Mouse (Mus musculus) hindbrain, embryonic 13.5 days (tissue): ENCODE results near the gene Polr2a. TPM values are rescaled to one million over a fixed set of nuclear protein-coding genes. Genes with fewer than 3 reads are reported as not detected.

ENCODE experiments used
- ATAC-seq: fragments of 200-750 bp; cut with Nextera tagmentation; 2 replicates; pipeline ENCODE4 v1.8.0; 2017; ENCODE audit warnings: moderate TSS enrichment; ENCODE audit not compliant: low FRiP score
- H3K27ac ChIP-seq: fragments of 300-500 bp; sonication (generic); 2 replicates; pipeline ENCODE4 v1.5.1; 2015; ENCODE audit warnings: inconsistent platforms, mild to moderate bottlenecking, moderate library complexity
- H3K27me3 ChIP-seq: fragments of 300-500 bp; sonication (generic); 2 replicates; pipeline ENCODE4 v1.6.1; 2015; ENCODE audit warnings: mild to moderate bottlenecking, inconsistent platforms
- H3K36me3 ChIP-seq: fragments of 300-500 bp; sonication (generic); 2 replicates; pipeline ENCODE4 v1.6.1; 2015; ENCODE audit warnings: mild to moderate bottlenecking, inconsistent platforms
- H3K4me1 ChIP-seq: fragments of 300-500 bp; sonication (generic); replicated peaks from 2 replicates; pipeline ENCODE4 v1.6.1; 2015; ENCODE audit warnings: inconsistent platforms
- H3K4me2 ChIP-seq: fragments of 300-500 bp; sonication (generic); 2 replicates; pipeline ENCODE4 v1.6.1; 2015; ENCODE audit warnings: inconsistent platforms, mild to moderate bottlenecking, moderate library complexity
- H3K4me3 ChIP-seq: fragments of 300-500 bp; sonication (generic); 2 replicates; pipeline ENCODE4 v1.5.1; 2015; ENCODE audit warnings: mild to moderate bottlenecking, inconsistent platforms
- H3K9ac ChIP-seq: fragments of 300-500 bp; sonication (generic); 2 replicates; pipeline ENCODE4 v1.6.1; 2015; ENCODE audit warnings: mild to moderate bottlenecking, inconsistent platforms
- H3K9me3 ChIP-seq: fragments of 300-500 bp; sonication (generic); 2 replicates; pipeline ENCODE4 v1.6.1; 2016; ENCODE audit warnings: inconsistent platforms
- WGBS: fragments of 180-500 bp; shearing (Covaris S2); methylation state at CpG from one replicate; pipeline ENCODE4 v1.1.7; 2015; 5-methylcytosine and 5-hydroxymethylcytosine counted together
- polyA plus RNA-seq: library from polyadenylated mRNA; unstranded; fragments of >200 nt; fragmentation: Nextera tagmentation; extraction: Ambion mirVana; gene quantifications from 2 replicates; pipeline ENCODE4 v1.2.1, GENCODE M21; 2015

Polr2a gene
- polyA plus RNA-seq, 1 experiment from 2014 or later: 18.8 TPM

- Histone ChIP-seq H3K9ac (no peak overlapping the region), H3K27me3 (no peaks in the 10 kb centered on the region), H3K4me2 (no peak overlapping the region), H3K9me3 (no peaks in the 10 kb centered on the region), H3K4me1 (no peaks in the 10 kb centered on the region), H3K27ac (no peak overlapping the region), H3K36me3 (no peaks in the 10 kb centered on the region), H3K4me3 (no peak overlapping the region)
- no peak for ATAC-seq
- WGBS: 52% methylated on average over 2 of the region's 2 CpGs
Observed at GRCm38 (mm10) chr11:69723074-69723473, 35.4 kb downstream of the Polr2a start.

GRCm38 (mm10) chr11:69720852-69721251 lies 37.6 kb downstream of the Polr2a start:
- Histone ChIP-seq H3K4me2 (no peak overlapping the region), H3K4me1 (0 out of 2 replicates have a peak, but pooled peaks cover 2% of the 10 kb centered on the region), H3K9ac (no peak overlapping the region), H3K27ac (no peak overlapping the region), H3K36me3 (no peaks in the 10 kb centered on the region), H3K9me3 (no peaks in the 10 kb centered on the region), H3K4me3 (no peak overlapping the region), H3K27me3 (no peaks in the 10 kb centered on the region)
- WGBS: 82% methylated on average over 6 of the region's 6 CpGs
- ATAC-seq: no peak

GRCm38 (mm10) chr11:69719423-69719822 lies 39.0 kb downstream of the Polr2a start:
- ATAC-seq: no peak
- WGBS: 74% methylated on average over 6 of the region's 6 CpGs
- Histone ChIP-seq H3K4me3 (no peak overlapping the region), H3K9me3 (no peaks in the 10 kb centered on the region), H3K9ac (no peak overlapping the region), H3K27ac (no peak overlapping the region), H3K36me3 (no peaks in the 10 kb centered on the region), H3K4me1 (0 out of 2 replicates have a peak, but pooled peaks cover 3% of the 10 kb centered on the region), H3K4me2 (no peak overlapping the region), H3K27me3 (no peaks in the 10 kb centered on the region)

- H3K4me1 ChIP-seq: 0 out of 2 replicates have a peak, but pooled peaks cover 3% of the 10 kb centered on the region
- WGBS: 24% methylated on average over 15 of the region's 15 CpGs
- no peak overlapping the region for H3K4me2 ChIP-seq
- H3K27me3 ChIP-seq: no peaks in the 10 kb centered on the region
- peak overlapping the region; percentile 36; the same call in 1 of the 2 replicates for H3K9ac ChIP-seq
- no peak for ATAC-seq
- no peaks in the 10 kb centered on the region for H3K36me3 ChIP-seq
- H3K4me3 ChIP-seq: no peak overlapping the region
- H3K27ac ChIP-seq: no peak overlapping the region
- H3K9me3 ChIP-seq: no peaks in the 10 kb centered on the region
Observed at GRCm38 (mm10) chr11:69718661-69719060, 39.8 kb downstream of the Polr2a start.

GRCm38 (mm10) chr11:69716953-69717352 lies 41.5 kb downstream of the Polr2a start:
- WGBS: 71% methylated on average over 4 of the region's 4 CpGs
- H3K9me3 ChIP-seq: no peaks in the 10 kb centered on the region

GRCm38 (mm10) chr11:69715929-69716328 lies 42.5 kb downstream of the Polr2a start:
- no peak overlapping the region for H3K27ac ChIP-seq
- no peaks in the 10 kb centered on the region for H3K9me3 ChIP-seq
- ATAC-seq: no peak
- H3K4me1 ChIP-seq: 0 out of 2 replicates have a peak, but pooled peaks cover 3% of the 10 kb centered on the region
- H3K4me3 ChIP-seq: no peak overlapping the region
- no peaks in the 10 kb centered on the region for H3K27me3 ChIP-seq
- no peak overlapping the region for H3K4me2 ChIP-seq
- WGBS: 17% methylated on average over 5 of the region's 5 CpGs
- no peak overlapping the region for H3K9ac ChIP-seq
- H3K36me3 ChIP-seq: no peaks in the 10 kb centered on the region

More at GRCm38 (mm10) chr11:69716953-69717352, 41.5 kb downstream of the Polr2a start:
- Histone ChIP-seq H3K9ac (no peak overlapping the region), H3K4me2 (no peak overlapping the region), H3K4me1 (0 out of 2 replicates have a peak, but pooled peaks cover 3% of the 10 kb centered on the region), H3K36me3 (no peaks in the 10 kb centered on the region), H3K4me3 (no peak overlapping the region), H3K27ac (no peak overlapping the region), H3K27me3 (no peaks in the 10 kb centered on the region)
- no peak for ATAC-seq

- Histone ChIP-seq H3K27me3 (no peaks in the 10 kb centered on the region), H3K4me3 (no peak overlapping the region), H3K4me2 (no peak overlapping the region), H3K4me1 (0 out of 2 replicates have a peak, but pooled peaks cover 3% of the 10 kb centered on the region), H3K9ac (no peak overlapping the region), H3K9me3 (no peaks in the 10 kb centered on the region), H3K36me3 (no peaks in the 10 kb centered on the region), H3K27ac (no peak overlapping the region)
- 60% methylated on average over 9 of the region's 9 CpGs for WGBS
- no peak for ATAC-seq
Observed at GRCm38 (mm10) chr11:69715482-69715881, 43.0 kb downstream of the Polr2a start.

GRCm38 (mm10) chr11:69714636-69715329 lies 43.7 kb downstream of the Polr2a start:
- no peak overlapping the region for H3K27ac ChIP-seq
- H3K4me2 ChIP-seq: no peak overlapping the region
- no peak overlapping the region for H3K9ac ChIP-seq
- 70% methylated on average over 18 of the region's 18 CpGs for WGBS
- 0 out of 2 replicates have a peak, but pooled peaks cover 5% of the 10 kb centered on the region for H3K4me1 ChIP-seq
- no peaks in the 10 kb centered on the region for H3K27me3 ChIP-seq
- H3K4me3 ChIP-seq: no peak overlapping the region
- no peaks in the 10 kb centered on the region for H3K9me3 ChIP-seq
- ATAC-seq: no peak
- H3K36me3 ChIP-seq: no peaks in the 10 kb centered on the region

GRCm38 (mm10) chr11:69712954-69713672 lies 45.3 kb downstream of the Polr2a start:
- no peak overlapping the region for H3K4me2 ChIP-seq
- no peak overlapping the region for H3K9ac ChIP-seq
- no peaks in the 10 kb centered on the region for H3K9me3 ChIP-seq
- H3K27ac ChIP-seq: no peak overlapping the region
- H3K27me3 ChIP-seq: no peaks in the 10 kb centered on the region
- no peak for ATAC-seq
- H3K4me3 ChIP-seq: no peak overlapping the region
- WGBS: 75% methylated on average over 20 of the region's 20 CpGs
- no peaks in the 10 kb centered on the region for H3K36me3 ChIP-seq
- H3K4me1 ChIP-seq: peaks cover 6% of the 10 kb centered on the region; the same call in 1 of the 2 replicates

- Histone ChIP-seq H3K9me3 (no peaks in the 10 kb centered on the region), H3K36me3 (no peaks in the 10 kb centered on the region), H3K4me3 (no peak overlapping the region), H3K27ac (no peak overlapping the region), H3K4me1 (peaks cover 6% of the 10 kb centered on the region; the same call in 1 of the 2 replicates), H3K4me2 (no peak overlapping the region), H3K27me3 (no peaks in the 10 kb centered on the region), H3K9ac (no peak overlapping the region)
- ATAC-seq: no peak
- 84% methylated on average over 2 of the region's 2 CpGs for WGBS
Observed at GRCm38 (mm10) chr11:69711082-69711481, 47.4 kb downstream of the Polr2a start.

GRCm38 (mm10) chr11:69710470-69710869 lies 48.0 kb downstream of the Polr2a start:
- Histone ChIP-seq H3K4me2 (no peak overlapping the region), H3K27me3 (no peaks in the 10 kb centered on the region), H3K4me1 (peaks cover 3% of the 10 kb centered on the region; the same call in 1 of the 2 replicates), H3K9me3 (no peaks in the 10 kb centered on the region), H3K4me3 (no peak overlapping the region), H3K9ac (no peak overlapping the region), H3K36me3 (no peaks in the 10 kb centered on the region), H3K27ac (no peak overlapping the region)
- ATAC-seq: no peak
- 77% methylated on average over 3 of the region's 3 CpGs for WGBS

- ATAC-seq: no peak
- Histone ChIP-seq H3K4me1 (peaks cover 3% of the 10 kb centered on the region; the same call in 1 of the 2 replicates), H3K9me3 (no peaks in the 10 kb centered on the region), H3K4me2 (no peak overlapping the region), H3K27me3 (no peaks in the 10 kb centered on the region), H3K9ac (no peak overlapping the region), H3K27ac (no peak overlapping the region), H3K4me3 (no peak overlapping the region), H3K36me3 (no peaks in the 10 kb centered on the region)
- WGBS: 61% methylated on average over 11 of the region's 11 CpGs
Observed at GRCm38 (mm10) chr11:69709554-69710446, 48.6 kb downstream of the Polr2a start.
